Mouse (Mus musculus) kidney, postnatal 10 days (tissue): ENCODE measurements at regions not wholly inside any gene's neighbourhood (a gene's known extent, or its start where the extent isn't known, plus 50 kb on each side); places are given as distances from the start of the nearest gene placed in this dataset.

Experiments
- DNase-seq: peaks from one replicate; pipeline ENCODE4 v3.0.0; 2021; ENCODE audit warnings: mixed read lengths

DNA sequence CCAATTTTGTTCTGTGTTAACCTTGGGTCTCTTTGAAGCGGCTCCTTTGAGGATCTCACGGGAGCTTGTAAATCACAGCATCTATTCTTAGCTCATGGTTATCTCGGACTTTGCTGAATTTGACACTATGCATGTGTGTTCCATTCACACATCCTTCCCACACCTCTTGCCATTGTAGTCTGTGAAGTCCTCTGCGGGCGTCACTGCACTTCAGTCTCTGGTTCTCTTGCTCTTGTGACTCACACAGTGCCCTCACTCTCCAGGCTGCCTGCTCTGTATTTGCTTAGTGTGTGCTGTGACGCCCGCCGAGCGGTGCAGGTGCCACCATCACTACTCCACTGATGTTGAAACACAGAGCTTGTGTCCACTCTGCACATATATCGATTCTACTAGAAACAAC is 1271.2 kb downstream of the Synb start:
- DNase-seq, result no peak

- no peak for DNase-seq
Observed at GRCm38 (mm10) chr14:68021240-68021639, 1272.9 kb downstream of the Synb start.

DNA sequence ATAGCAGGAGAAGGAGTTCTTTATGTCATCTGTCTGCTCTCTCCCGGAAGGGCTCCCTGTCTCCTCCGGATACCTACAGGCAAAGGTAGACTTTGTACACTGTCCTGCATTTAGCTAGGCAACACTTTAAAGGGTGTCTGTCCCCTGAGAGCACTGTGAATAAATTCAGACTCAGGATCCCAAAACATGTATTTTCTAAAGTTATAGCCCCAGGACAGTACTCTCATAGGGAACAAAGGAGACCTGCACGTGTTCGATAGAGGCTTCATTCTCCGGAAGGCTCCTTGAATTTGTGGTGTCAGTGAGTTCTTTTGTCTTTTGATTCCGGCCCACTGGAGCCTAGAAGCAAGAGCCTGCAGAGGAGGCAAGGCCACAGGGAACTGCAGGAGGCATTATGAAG is 1273.3 kb downstream of the Synb start:
- DNase-seq, result no peak

DNA sequence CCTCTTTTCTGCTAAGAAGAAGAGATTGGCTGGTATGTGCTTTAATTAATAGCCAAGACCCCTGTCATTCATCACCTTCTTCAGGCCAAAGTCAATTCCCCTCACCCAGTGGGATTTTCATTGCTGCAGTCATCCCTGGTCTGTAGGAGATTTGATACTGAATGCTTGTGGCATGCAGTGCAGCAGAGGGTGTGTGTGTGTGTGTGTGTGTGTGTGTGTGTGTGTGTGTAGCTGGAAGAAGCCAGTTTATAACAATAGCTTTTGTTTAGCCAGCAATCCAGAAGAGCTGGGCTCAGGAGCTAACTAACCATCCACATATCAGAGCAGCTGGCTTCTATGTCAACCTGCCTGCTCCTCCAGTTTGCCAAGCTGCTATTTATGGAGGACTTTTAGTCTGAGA is 1275.4 kb downstream of the Synb start:
- DNase-seq, result no peak

DNA sequence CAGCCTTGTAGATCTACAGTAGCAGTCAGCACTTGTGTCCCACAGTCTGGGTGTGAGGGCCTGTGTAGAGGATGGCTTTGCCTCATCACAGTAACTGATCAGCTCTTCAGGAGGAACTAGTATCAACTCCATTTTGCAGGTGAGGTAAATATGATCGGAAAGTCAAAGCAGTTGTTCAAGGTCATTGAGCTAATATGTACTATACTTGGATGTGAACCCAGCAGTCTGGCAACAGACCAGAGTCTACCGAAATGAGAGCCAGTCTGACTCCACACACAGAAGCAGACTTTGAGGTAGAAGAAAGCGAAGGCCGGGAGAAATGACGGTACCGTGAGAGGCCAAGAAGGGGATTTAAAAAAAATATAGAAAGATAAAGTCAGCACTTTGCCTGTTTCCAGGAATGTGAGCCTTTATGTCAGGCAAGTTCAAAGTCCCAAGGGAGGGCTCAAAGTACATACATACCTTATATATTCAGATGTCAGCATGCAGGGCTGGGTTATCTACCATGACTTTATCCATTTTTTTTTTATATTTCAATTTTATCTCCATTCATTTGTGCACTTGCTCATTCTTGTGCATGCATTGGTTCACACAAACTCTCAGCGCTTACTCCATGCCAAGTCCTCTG is 1297.2 kb downstream of the Synb start:
- DNase-seq, result no peak

DNA sequence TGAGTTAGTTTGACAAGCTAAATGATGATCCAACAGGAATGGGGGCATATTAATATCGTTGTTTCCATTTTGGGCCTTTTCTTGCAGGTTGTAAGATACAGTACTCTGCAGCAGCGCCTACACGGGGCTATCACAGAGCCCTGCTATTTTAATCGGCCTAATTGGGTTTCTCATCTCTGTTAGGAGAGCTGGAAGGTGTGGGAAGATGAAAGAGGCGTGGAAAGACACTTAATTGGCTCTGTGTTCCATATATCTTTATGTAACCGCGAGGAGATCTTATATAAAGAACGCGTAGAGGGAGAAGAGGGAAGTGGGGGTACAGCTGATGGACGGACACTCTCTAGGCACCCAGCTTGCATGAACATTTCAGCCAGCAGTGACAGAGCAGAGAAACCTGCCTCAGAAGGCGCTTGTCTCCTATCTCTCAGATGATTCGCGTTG is 1300.5 kb downstream of the Synb start:
- DNase-seq, result no peak

DNA sequence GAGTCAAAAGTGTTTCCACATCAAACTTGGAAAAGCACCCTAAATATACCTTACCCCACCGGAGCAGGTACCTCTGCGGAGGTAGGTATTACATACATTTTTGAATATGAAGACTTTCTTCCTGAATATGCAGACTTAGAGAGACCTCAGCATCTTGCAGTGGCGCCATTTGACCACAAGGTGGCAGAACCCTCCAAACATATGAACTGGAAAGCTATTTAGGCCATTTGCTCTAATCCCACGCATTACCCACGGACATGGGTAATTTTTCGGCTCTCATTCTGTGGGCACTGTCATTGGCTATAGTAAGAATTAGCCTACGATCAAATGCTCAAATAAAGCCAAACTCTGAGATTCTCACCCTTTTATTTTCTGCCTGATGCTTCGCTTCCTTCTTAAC is 1301.0 kb downstream of the Synb start:
- DNase-seq, result peak; percentile 76

DNA sequence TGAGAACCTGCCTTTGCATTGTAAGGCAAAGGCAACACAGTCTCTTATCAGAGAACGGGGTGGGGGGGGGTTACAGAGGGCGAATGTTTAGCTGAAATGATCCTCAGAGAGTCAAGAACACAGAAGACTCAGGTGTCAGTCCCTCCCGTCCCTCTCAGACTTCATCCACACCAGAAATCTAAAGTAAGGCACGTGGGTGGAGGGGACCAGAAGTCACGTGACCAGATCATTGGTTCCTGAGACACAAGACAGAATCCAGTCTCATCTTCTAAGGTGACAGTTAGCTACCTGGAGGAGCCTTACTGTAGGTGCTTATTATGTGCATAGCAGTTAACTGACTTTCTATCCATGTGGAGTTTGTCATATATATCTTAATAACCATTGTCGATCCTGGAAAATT is 1302.0 kb downstream of the Synb start:
- DNase-seq, result no peak

DNA sequence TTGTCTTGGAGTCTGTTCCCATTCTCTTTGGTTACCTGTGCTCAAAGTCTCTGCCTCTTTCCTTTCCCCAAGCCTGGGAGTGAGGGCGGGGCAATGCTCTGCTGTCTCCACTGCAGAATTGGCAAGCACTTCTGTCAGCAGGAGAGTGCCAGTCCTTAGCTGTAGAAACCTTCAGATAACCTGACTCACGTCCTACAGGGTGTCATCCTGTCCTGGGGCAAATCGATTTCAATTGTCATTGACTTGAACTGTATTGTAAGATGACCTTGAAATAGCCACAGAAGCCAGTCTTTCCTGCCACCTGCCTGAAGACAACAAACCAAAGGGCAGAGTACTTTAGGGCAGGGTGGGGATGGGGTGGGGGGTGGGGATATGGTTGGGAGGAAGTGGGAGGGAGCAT is 1303.8 kb downstream of the Synb start:
- no peak for DNase-seq
